Mouse (Mus musculus) hindbrain, postnatal 0 days (tissue): ENCODE measurements around the gene Slc22a5. TPM values are rescaled to one million over a fixed set of nuclear protein-coding genes. Genes with fewer than 3 reads are reported as not detected.
A peak's percentile ranks its signal among the peaks of the same experiment; 100 is the strongest.
"Not testable (repeated sequence)": the region's sequence is repeated elsewhere in the genome, so short reads cannot be mapped to it uniquely, and the experiment has no call there.

Experiments used
- ATAC-seq: fragments of 200-750 bp; cut with Nextera tagmentation; 2 replicates; pipeline ENCODE4 v1.8.0; 2017; ENCODE audit warnings: mild to moderate bottlenecking, moderate TSS enrichment, moderate library complexity
- DNase-seq: peaks from one replicate; pipeline ENCODE4 v3.0.0-alpha.2; 2015; ENCODE audit warnings: low spot score
- H3K27ac ChIP-seq: fragments of 300-500 bp; sonication (generic); 2 replicates; pipeline ENCODE4 v1.5.1; 2014; ENCODE audit warnings: mild to moderate bottlenecking
- H3K27me3 ChIP-seq: fragments of 300-500 bp; sonication (generic); 2 replicates; pipeline ENCODE4 v1.6.1; 2014; ENCODE audit warnings: low read length, mixed read lengths; ENCODE audit not compliant: insufficient read depth
- H3K36me3 ChIP-seq: fragments of 300-500 bp; sonication (generic); 2 replicates; pipeline ENCODE4 v1.6.1; 2014; ENCODE audit warnings: low read length, mixed read lengths; ENCODE audit not compliant: insufficient read depth
- H3K4me1 ChIP-seq: fragments of 300-500 bp; sonication (generic); 2 replicates; pipeline ENCODE4 v1.6.1; 2014; ENCODE audit warnings: antibody characterized with exemption, low read length, mixed read lengths; ENCODE audit not compliant: insufficient read depth
- H3K4me2 ChIP-seq: fragments of 300-500 bp; sonication (generic); 2 replicates; pipeline ENCODE4 v1.6.1; 2014; ENCODE audit warnings: low read depth, mild to moderate bottlenecking, low read length, moderate library complexity, mixed read lengths
- H3K4me3 ChIP-seq: fragments of 300-500 bp; sonication (generic); 2 replicates; pipeline ENCODE4 v1.5.1; 2014; ENCODE audit warnings: low read length
- H3K9ac ChIP-seq: fragments of 300-500 bp; sonication (generic); replicated peaks from 2 replicates; pipeline ENCODE4 v1.6.1; 2014; ENCODE audit warnings: mild to moderate bottlenecking, low read length, moderate library complexity, mixed read lengths
- H3K9me3 ChIP-seq: fragments of 300-500 bp; sonication (generic); 2 replicates; pipeline ENCODE4 v1.6.1; 2016; ENCODE audit warnings: low read length, mixed read lengths
- CTCF ChIP-seq: IDR thresholded peaks from 2 replicates; pipeline ENCODE4 v1.5.1; 2016; ENCODE audit warnings: antibody characterized with exemption, control low read depth, low read depth
- WGBS: fragments of 180-500 bp; shearing (Covaris S2); extraction: QIAGEN DNeasy Blood & Tissue Kit; methylation state at CpG from one replicate; pipeline ENCODE4 v1.1.7; 2014; 5-methylcytosine and 5-hydroxymethylcytosine counted together
- polyA plus RNA-seq: library from polyadenylated mRNA; unstranded; fragments of >200 nt; fragmentation: Nextera tagmentation; extraction: Ambion mirVana; gene quantifications from 2 replicates; pipeline ENCODE4 v1.2.1, GENCODE M21; 2015
- total RNA-seq: library from RNA; depleted of rRNA; stranded (reverse); fragments of >200 nt; gene quantifications from 2 replicates; pipeline ENCODE4 v1.2.3, GENCODE M21; 2014

Gene Slc22a5
- total and polyA plus RNA-seq, 2 experiments from 2014 or later = 12.4 to 19.1 TPM

GRCm38 (mm10) chr11:53889091-53889645 lies 2.3 kb downstream of the Slc22a5 start:
- Histone ChIP-seq H3K36me3 (no peaks in the 10 kb centered on the region), H3K4me3 (no peak overlapping the region), H3K27ac (no peak overlapping the region), H3K9me3 (no peaks in the 10 kb centered on the region), H3K4me1 (peaks cover 14% of the 10 kb centered on the region; the same call in 1 of the 2 replicates), H3K9ac (no peak overlapping the region), H3K27me3 (no peaks in the 10 kb centered on the region), H3K4me2 (0 out of 2 replicates have a peak overlapping the region, but pooled peaks have one; percentile 13)
- no peak for DNase-seq
- 61% methylated on average over 4 of the region's 4 CpGs for WGBS
- ATAC-seq = no peak
- no peak for TF ChIP-seq CTCF

DNA sequence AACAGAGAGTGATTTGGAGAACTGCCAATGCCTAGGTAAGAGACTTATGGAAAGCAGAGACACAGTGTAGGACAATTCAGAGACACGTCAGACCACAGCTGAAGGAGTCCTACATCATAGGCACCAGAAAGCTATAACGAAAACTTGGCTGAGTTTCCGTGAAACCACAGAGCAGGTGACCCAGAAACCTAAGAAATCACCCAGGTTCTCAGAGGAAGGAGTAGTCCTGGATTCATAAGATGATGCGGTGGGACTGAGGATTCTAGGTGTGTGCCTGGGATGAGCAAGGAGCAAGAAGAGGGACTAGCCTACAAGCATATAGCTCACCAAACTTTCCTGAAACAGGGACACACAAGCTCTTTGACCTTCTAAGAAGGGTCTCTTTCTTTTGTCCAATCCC lies 3.2 kb downstream of the Slc22a5 start:
- H3K4me2 ChIP-seq = no peak overlapping the region
- no peak for TF ChIP-seq CTCF
- no peaks in the 10 kb centered on the region for H3K27me3 ChIP-seq
- DNase-seq = no peak
- WGBS = 88% methylated on average over 4 of the region's 4 CpGs
- no peaks in the 10 kb centered on the region for H3K9me3 ChIP-seq
- no peak for ATAC-seq
- no peak overlapping the region for H3K9ac ChIP-seq
- H3K27ac ChIP-seq = no peak overlapping the region
- peaks cover 14% of the 10 kb centered on the region; the same call in 1 of the 2 replicates for H3K4me1 ChIP-seq
- H3K4me3 ChIP-seq = no peak overlapping the region
- no peaks in the 10 kb centered on the region for H3K36me3 ChIP-seq

DNA sequence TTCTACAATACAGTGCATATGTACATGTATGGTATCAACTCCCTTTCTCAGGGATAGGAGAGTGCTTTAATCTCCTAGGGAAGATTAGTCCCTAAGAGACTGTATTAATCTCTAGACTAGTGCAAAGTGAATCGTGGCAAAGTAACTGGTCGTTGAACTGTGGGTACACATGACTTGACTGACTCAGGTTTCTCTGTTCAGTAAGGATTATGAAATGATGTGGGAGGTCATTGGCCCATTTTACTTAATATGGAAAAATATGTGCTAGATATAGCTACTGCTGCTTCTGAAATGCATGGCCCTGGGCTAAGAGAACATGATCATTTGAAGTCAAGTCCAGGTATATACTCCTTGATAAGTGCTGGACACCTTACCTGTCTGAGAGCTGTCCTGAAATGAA lies 8.2 kb downstream of the Slc22a5 start:
- no peak for TF ChIP-seq CTCF

DNA sequence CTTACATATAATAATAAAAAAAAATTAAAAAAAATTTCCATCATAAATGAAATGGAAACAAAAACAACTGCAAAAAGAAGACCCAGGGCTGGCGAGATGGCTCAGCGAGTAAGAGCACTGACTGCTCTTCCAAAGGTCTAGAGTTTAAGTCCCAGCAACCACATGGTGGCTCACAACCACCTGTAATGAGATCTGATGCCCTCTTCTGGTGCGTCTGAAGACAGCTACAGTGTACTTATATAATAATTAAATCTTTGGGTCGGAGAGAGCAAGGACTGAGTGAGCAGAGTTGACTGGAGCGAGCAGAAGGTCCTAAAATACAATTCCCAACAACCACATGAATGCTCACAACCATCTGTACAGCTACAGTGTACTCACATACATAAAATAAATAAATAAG lies 13.4 kb downstream of the Slc22a5 start:
- H3K4me3 ChIP-seq, H3K36me3 ChIP-seq, ATAC-seq, H3K9ac ChIP-seq, H3K27me3 ChIP-seq, DNase-seq, H3K9me3 ChIP-seq, H3K4me2 ChIP-seq, H3K4me1 ChIP-seq, H3K27ac ChIP-seq: not testable (repeated sequence)
- 87% methylated on average over 5 of the region's 5 CpGs for WGBS

More for the DNA sequence above, 8.2 kb downstream of the Slc22a5 start:
- Histone ChIP-seq H3K9ac (no peak overlapping the region), H3K36me3 (no peaks in the 10 kb centered on the region), H3K27ac (no peak overlapping the region), H3K27me3 (no peaks in the 10 kb centered on the region), H3K4me1 (no peaks in the 10 kb centered on the region), H3K4me2 (no peak overlapping the region), H3K4me3 (no peak overlapping the region), H3K9me3 (no peaks in the 10 kb centered on the region)
- ATAC-seq = no peak
- WGBS = 86% methylated on average over 2 of the region's 2 CpGs
- DNase-seq = no peak

DNA sequence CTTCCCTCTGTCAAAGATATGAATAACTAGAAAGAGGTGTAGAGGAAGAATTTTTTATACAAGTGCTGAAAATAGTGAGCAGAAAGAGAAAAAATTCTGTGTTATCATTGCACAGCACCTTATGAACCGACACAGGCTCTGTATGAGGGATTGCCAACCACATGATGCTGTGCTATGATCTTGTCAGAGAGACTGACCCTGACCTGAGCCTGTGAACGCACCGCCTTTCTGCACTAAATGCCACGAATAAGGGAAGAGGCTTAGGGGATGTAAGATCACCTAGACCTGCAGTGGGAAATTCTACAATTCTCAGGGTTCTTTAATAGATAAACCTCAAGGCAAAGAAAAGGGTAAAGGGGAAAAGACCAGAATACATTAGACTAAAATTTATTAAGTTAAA lies 15.0 kb downstream of the Slc22a5 start:
- Histone ChIP-seq H3K4me2 (no peak overlapping the region), H3K36me3 (peaks cover 5% of the 10 kb centered on the region; the same call in 1 of the 2 replicates), H3K9me3 (no peaks in the 10 kb centered on the region), H3K27me3 (no peaks in the 10 kb centered on the region), H3K4me3 (no peak overlapping the region), H3K9ac (no peak overlapping the region), H3K27ac (no peak overlapping the region), H3K4me1 (no peaks in the 10 kb centered on the region)
- WGBS = 86% methylated on average over 4 of the region's 4 CpGs
- no peak for DNase-seq
- no peak for ATAC-seq
- no peak for TF ChIP-seq CTCF

GRCm38 (mm10) chr11:53874706-53875105 lies 16.8 kb downstream of the Slc22a5 start:
- Histone ChIP-seq H3K27me3 (no peaks in the 10 kb centered on the region), H3K9ac (no peak overlapping the region), H3K4me1 (no peaks in the 10 kb centered on the region), H3K4me3 (no peak overlapping the region), H3K27ac (no peak overlapping the region), H3K36me3 (peaks cover 5% of the 10 kb centered on the region; the same call in 1 of the 2 replicates), H3K4me2 (no peak overlapping the region), H3K9me3 (no peaks in the 10 kb centered on the region)
- ATAC-seq = no peak
- TF ChIP-seq CTCF = peak; percentile 28; the same call in 1 of the 2 replicates
- DNase-seq = no peak
- 68% methylated on average over 4 of the region's 4 CpGs for WGBS

DNA sequence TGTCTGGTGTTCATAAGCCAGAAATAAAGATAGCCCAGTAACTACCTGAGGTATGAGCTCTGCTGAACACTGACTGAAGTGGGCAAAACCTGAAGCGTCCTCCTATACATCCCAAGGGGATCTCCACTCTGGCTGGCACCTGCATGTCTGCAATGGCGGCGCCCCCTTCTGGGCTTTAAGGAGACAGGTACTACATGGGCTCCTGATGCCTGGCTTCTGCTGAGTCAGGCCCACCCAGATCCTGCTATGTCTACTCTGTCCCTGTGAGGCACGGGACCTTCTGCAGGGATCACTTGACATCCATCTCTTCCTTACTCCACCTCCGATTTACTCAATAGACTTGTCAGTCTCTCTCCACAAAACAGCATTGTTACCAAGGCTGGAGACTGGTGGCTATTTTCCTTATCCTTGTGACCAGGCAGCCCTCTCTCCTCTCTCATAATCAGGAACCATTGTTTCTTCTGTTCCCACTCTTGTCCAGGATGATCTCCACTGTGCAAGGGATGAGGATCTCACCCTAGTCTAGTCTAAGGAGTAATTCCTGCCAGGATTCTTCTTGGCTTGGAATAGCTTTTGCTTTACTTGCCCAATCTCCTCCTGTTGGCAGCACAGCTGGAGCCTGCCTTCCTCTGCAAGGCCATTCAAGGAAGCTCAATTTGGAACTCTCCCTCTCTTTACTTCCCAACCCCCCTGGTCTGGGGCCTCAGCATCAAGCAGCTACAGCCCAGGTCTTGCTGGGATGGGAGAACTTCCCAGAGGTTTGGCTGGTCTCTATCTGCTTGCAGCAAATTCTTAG lies 17.4 kb downstream of the Slc22a5 start:
- not testable (repeated sequence) for H3K9ac ChIP-seq, H3K27me3 ChIP-seq, H3K4me2 ChIP-seq, H3K4me3 ChIP-seq, H3K9me3 ChIP-seq, H3K4me1 ChIP-seq, H3K27ac ChIP-seq, H3K36me3 ChIP-seq, ATAC-seq, DNase-seq
- 65% methylated on average over 5 of the region's 5 CpGs for WGBS
